In genomic region chr8:106633361-106634158, GRCm38 (mm10) we compare ENCODE assay signal across 10 mouse cellular contexts. TPM values are rescaled to one million over a fixed set of nuclear protein-coding genes. Genes with fewer than 3 reads are reported as not detected.
DNase-seq lines count a peak whose midpoint lies in the region; ATAC-seq lines count a peak whose summit lies in the region.
"Had no signal": no experiment of that assay in that cellular context is flagged by ENCODE, and none has a peak within 500 bp of the region (broad histone marks: within the 10 kb centered on the region; RNA-seq: fewer than 3 reads in every experiment).

No protein-coding gene starts in this region.

- ATAC-seq in kidney, embryonic 15.5 days (replicated peaks; ENCODE audit: low FRiP score), result peak; percentile 45; the same call in 1 of the 2 replicates
- peak; percentile 86 for ATAC-seq in megakaryocyte-erythroid progenitor cell, adult 5-6 weeks (replicated peaks; ENCODE audit: low FRiP score, low TSS enrichment, poor library complexity, severe bottlenecking)
- ATAC-seq in heart, embryonic 12.5 days (ENCODE audit: insufficient number of reproducible peaks, low FRiP score), result no peak
- ATAC-seq: forebrain, embryonic 14.5 days had no signal

- peak; percentile 41 for DNase-seq in 416B (ENCODE audit: low read depth)
- DNase-seq in R1 (ENCODE audit: low read depth, low spot score), result peak; percentile 89
- no peak for DNase-seq in retina, embryonic 14.5 days (ENCODE audit: low spot score)
- no peak for DNase-seq in cerebellum, postnatal 25 days
- no peak for DNase-seq in urinary bladder, adult 18-20 months (ENCODE audit: low spot score in 2 of 2)

- no peaks in the 10 kb centered on the region for H3K27me3 ChIP-seq in kidney, embryonic 15.5 days
- peaks cover 5% of the 10 kb centered on the region; the same call in 1 of the 2 replicates for H3K27me3 ChIP-seq in heart, embryonic 12.5 days (replicated peaks)
- H3K27me3 ChIP-seq: limb, embryonic 13.5 days had no signal

- H3K4me3 ChIP-seq in kidney, embryonic 15.5 days (replicated peaks), result no peak overlapping the region
- H3K4me3 ChIP-seq in heart, embryonic 12.5 days, result no peak overlapping the region
- H3K4me3 ChIP-seq: limb, embryonic 13.5 days had no signal

- peaks cover 48% of the 10 kb centered on the region for H3K4me1 ChIP-seq in kidney, embryonic 15.5 days
- H3K4me1 ChIP-seq in heart, embryonic 12.5 days (replicated peaks), result peaks cover 12% of the 10 kb centered on the region

- H3K27ac ChIP-seq in kidney, embryonic 15.5 days, result no peak overlapping the region
- no peak overlapping the region for H3K27ac ChIP-seq in heart, embryonic 12.5 days (ENCODE audit: poor library complexity, severe bottlenecking)
- H3K27ac ChIP-seq: limb, embryonic 13.5 days had no signal

- H3K4me2 ChIP-seq in kidney, embryonic 15.5 days, result no peak overlapping the region
- H3K4me2 ChIP-seq in heart, embryonic 12.5 days, result no peak overlapping the region
- H3K4me2 ChIP-seq: limb, embryonic 13.5 days had no signal

- WGBS in kidney, embryonic 15.5 days, result 64% methylated on average over 17 of the region's 17 CpGs
- WGBS in heart, embryonic 12.5 days, result 67% methylated on average over 17 of the region's 17 CpGs

- no peaks in the 10 kb centered on the region for H3K9me3 ChIP-seq in kidney, embryonic 15.5 days (replicated peaks)
- H3K9me3 ChIP-seq in heart, embryonic 12.5 days (replicated peaks), result no peaks in the 10 kb centered on the region
- H3K9me3 ChIP-seq: limb, embryonic 13.5 days had no signal

- H3K36me3 ChIP-seq in kidney, embryonic 15.5 days, result no peaks in the 10 kb centered on the region
- H3K36me3 ChIP-seq in heart, embryonic 12.5 days, result no peaks in the 10 kb centered on the region
- H3K36me3 ChIP-seq: limb, embryonic 13.5 days had no signal

- H3K9ac ChIP-seq in kidney, embryonic 15.5 days, result no peak overlapping the region
- H3K9ac ChIP-seq in heart, embryonic 12.5 days, result no peak overlapping the region
- H3K9ac ChIP-seq: limb, embryonic 13.5 days had no signal

RNA-seq across cellular contexts. Expression of gene Cdh1, which starts 30.4 kb away (rescaled TPM):
- polyA plus RNA-seq in kidney, embryonic 15.5 days (2015; fragmentation: Nextera tagmentation; extraction: Ambion mirVana), result 80.8 and 81.7 TPM in 2 replicates
- not detected in 2 replicates for total RNA-seq in megakaryocyte-erythroid progenitor cell, adult 5-6 weeks (2014; fragmentation: Nextera tagmentation)
- total RNA-seq in megakaryocyte-erythroid progenitor cell, adult 5-6 weeks (2017), result 0.61 TPM in 1 of 2 replicates, not detected in the other
- polyA plus RNA-seq in heart, embryonic 12.5 days (2016; fragmentation: Nextera tagmentation; extraction: Ambion mirVana), result 0.87 and 1.4 TPM in 2 replicates

RNA-seq across cellular contexts. Expression of gene Tango6, which starts 49.3 kb away (rescaled TPM):
- 11.6 and 12.3 TPM in 2 replicates for polyA plus RNA-seq in kidney, embryonic 15.5 days (2015; fragmentation: Nextera tagmentation; extraction: Ambion mirVana)
- total RNA-seq in megakaryocyte-erythroid progenitor cell, adult 5-6 weeks (2014; fragmentation: Nextera tagmentation), result 7.6 and 14.2 TPM in 2 replicates
- total RNA-seq in megakaryocyte-erythroid progenitor cell, adult 5-6 weeks (2017), result 6.5 and 9.5 TPM in 2 replicates
- 8.9 and 9.1 TPM in 2 replicates for polyA plus RNA-seq in heart, embryonic 12.5 days (2016; fragmentation: Nextera tagmentation; extraction: Ambion mirVana)

Comparison
In these comparisons a context has a peak if more than half of its experiments do, and no peak if none do; other contexts are left out.
1. DNase-seq: peak in 416B (single experiment) and R1 (single experiment); none in retina, embryonic 14.5 days (single experiment), cerebellum, postnatal 25 days (0 of 2) and urinary bladder, adult 18-20 months (0 of 2).
2. RNA of gene Cdh1, which starts 30.4 kb away (polyA plus RNA-seq): 80.8 to 81.7 TPM in kidney, embryonic 15.5 days; 0.87 to 1.4 TPM in heart, embryonic 12.5 days; every median in the first group is over 10 times any median in the second.